Mouse (Mus musculus) kidney, adult 2 months (tissue): ENCODE results near the gene Shcbp1l. TPM values are rescaled to one million over a fixed set of nuclear protein-coding genes. Genes with fewer than 3 reads are reported as not detected.

ENCODE experiments used
- DNase-seq: peaks from one replicate; pipeline ENCODE4 v3.0.0; 2021
- H3K27ac ChIP-seq: fragments of 200-500 bp; 2 replicates; pipeline ENCODE4 v1.5.1; 2012; ENCODE audit warnings: low read depth, low read length, control low read depth, inconsistent platforms; ENCODE audit not compliant: insufficient read depth
- H3K27me3 ChIP-seq: fragments of 200-500 bp; replicated peaks from 2 replicates; pipeline ENCODE4 v1.6.1; 2012; ENCODE audit warnings: mild to moderate bottlenecking, moderate library complexity, low read length, inconsistent platforms; ENCODE audit not compliant: control insufficient read depth, insufficient read depth
- H3K36me3 ChIP-seq: fragments of 200-500 bp; 2 replicates; pipeline ENCODE4 v1.6.1; 2012; ENCODE audit warnings: mild to moderate bottlenecking, moderate library complexity, low read length, inconsistent platforms; ENCODE audit not compliant: control insufficient read depth, insufficient read depth
- H3K4me1 ChIP-seq: fragments of 200-500 bp; 2 replicates; pipeline ENCODE4 v1.6.1; 2011; ENCODE audit warnings: low read length; ENCODE audit not compliant: control insufficient read depth, insufficient read depth
- H3K4me3 ChIP-seq: fragments of 200-500 bp; 2 replicates; pipeline ENCODE4 v1.5.1; 2011; ENCODE audit warnings: mild to moderate bottlenecking, low read depth, low read length, control low read depth; ENCODE audit not compliant: insufficient read depth
- CTCF ChIP-seq: fragments of 200-500 bp; conservative IDR thresholded peaks from 2 replicates; pipeline ENCODE4 v1.5.1; 2011; ENCODE audit warnings: low read depth, mild to moderate bottlenecking, control low read depth, low read length, moderate library complexity, mixed read lengths; ENCODE audit not compliant: insufficient read depth, insufficient read length
- POLR2A ChIP-seq: fragments of 200-500 bp; IDR thresholded peaks from one replicate; pipeline ENCODE4 v1.6.1; 2011; ENCODE audit warnings: low read depth, low read length, control low read depth
- WGBS: fragments of 180-500 bp; shearing (Covaris S2); methylation state at CpG from one replicate; pipeline ENCODE4 v1.1.7; 2018; 5-methylcytosine and 5-hydroxymethylcytosine counted together
- polyA plus RNA-seq: library from polyadenylated mRNA; depleted of rRNA; stranded (reverse); fragments of >200 nt; gene quantifications from 2 replicates; pipeline ENCODE4 v1.2.3, GENCODE M21; 2012; rRNA removed

Shcbp1l gene
- polyA plus RNA-seq, 1 experiment, result 0.06 TPM

DNA sequence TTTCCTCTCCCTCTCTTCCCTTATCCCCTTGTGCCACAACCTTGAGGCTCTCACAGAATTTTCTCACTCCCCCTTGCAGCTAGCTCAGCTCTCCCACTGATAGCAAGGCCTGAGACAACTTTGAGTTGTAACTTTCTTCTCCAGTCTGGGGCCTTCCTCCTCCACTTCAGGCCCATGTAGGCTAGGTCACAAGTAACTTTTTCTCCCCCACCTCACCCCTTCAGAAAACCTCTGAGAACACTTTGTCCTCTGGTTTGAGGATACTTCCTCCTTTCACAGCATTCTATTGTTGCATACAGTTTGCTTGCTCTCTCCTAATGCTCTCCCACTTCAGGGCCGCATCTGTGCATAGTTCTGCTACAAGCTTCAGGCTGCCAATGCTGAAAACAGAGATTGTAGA lies 66.9 kb downstream of the Shcbp1l start:
- no peak for DNase-seq
- no peaks in the 10 kb centered on the region for H3K36me3 ChIP-seq
- H3K4me3 ChIP-seq, result no peak overlapping the region
- H3K27ac ChIP-seq, result no peak overlapping the region
- peaks cover 6% of the 10 kb centered on the region; the same call in 1 of the 2 replicates for H3K4me1 ChIP-seq
- no peaks in the 10 kb centered on the region for H3K27me3 ChIP-seq
- 94% methylated on average over 1 of the region's 1 CpGs for WGBS
- TF ChIP-seq POLR2A (no peak), CTCF (no peak)

DNA sequence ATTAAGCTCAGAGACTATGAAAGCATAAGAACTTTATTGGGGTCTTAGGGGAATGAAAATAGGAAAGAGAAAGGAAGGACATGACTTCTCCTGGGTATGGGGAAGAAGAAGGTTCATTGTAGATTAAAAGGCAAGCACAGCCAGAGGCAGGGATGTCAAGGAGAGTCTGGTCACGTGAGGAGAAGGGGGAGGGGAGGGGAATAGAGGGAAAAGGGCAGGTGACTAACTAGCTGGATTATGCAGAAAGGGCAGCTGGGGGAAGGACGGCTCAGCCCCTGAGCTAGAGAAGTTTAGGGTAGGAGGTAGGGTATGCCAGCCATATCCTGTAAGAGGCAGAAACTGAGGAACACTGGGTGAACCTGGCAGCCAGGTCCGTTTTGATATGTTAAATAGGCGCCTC lies 68.4 kb downstream of the Shcbp1l start:
- peak; percentile 73 for DNase-seq
- H3K27ac ChIP-seq, result peak overlapping the region; percentile 76

GRCm38 (mm10) chr1:153493931-153494330 lies 69.0 kb downstream of the Shcbp1l start:
- no peak for TF ChIP-seq CTCF
- Histone ChIP-seq H3K36me3 (no peaks in the 10 kb centered on the region), H3K4me3 (no peak overlapping the region), H3K4me1 (0 out of 2 replicates have a peak, but pooled peaks cover 6% of the 10 kb centered on the region), H3K27me3 (no peaks in the 10 kb centered on the region), H3K27ac (peak overlapping the region; percentile 76; the same call in 1 of the 2 replicates)
- WGBS, result 43% methylated on average over 6 of the region's 6 CpGs
- DNase-seq, result no peak

More for the DNA sequence above, 68.4 kb downstream of the Shcbp1l start:
- H3K4me1 ChIP-seq, result 0 out of 2 replicates have a peak, but pooled peaks cover 6% of the 10 kb centered on the region
- TF ChIP-seq CTCF (no peak), POLR2A (no peak)
- no peaks in the 10 kb centered on the region for H3K27me3 ChIP-seq
- no peak overlapping the region for H3K4me3 ChIP-seq
- 39% methylated on average over 4 of the region's 4 CpGs for WGBS
- H3K36me3 ChIP-seq, result no peaks in the 10 kb centered on the region

DNA sequence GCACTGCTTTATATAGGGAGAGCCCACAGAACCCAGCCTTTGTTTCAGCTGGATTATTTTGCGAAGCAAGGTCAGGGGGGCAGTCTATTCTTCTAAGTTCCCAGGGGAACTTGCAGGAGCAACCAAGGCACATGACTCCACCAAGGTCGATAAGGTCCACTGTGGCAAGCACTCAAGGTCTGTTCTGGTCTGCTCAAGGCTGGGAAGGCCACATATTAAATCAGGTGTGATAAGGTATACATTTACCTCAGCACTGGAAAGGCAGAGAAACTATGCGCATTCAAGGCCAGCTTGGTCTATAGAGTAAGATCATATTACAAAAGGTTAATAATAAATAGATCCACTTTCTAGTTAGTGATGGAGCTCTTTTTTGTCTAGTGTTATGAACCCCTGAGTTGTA lies 71.1 kb downstream of the Shcbp1l start:
- 67% methylated on average over 3 of the region's 3 CpGs for WGBS
- Histone ChIP-seq H3K27me3 (no peaks in the 10 kb centered on the region), H3K4me1 (0 out of 2 replicates have a peak, but pooled peaks cover 6% of the 10 kb centered on the region), H3K27ac (no peak overlapping the region), H3K36me3 (no peaks in the 10 kb centered on the region), H3K4me3 (no peak overlapping the region)
- TF ChIP-seq CTCF, result no peak
- no peak for TF ChIP-seq POLR2A
- DNase-seq, result no peak

GRCm38 (mm10) chr1:153500030-153500429 lies 75.1 kb downstream of the Shcbp1l start:
- Histone ChIP-seq H3K27me3 (no peaks in the 10 kb centered on the region), H3K4me1 (peaks cover 10% of the 10 kb centered on the region), H3K4me3 (no peak overlapping the region), H3K36me3 (no peaks in the 10 kb centered on the region), H3K27ac (no peak overlapping the region)
- peak; percentile 69 for DNase-seq
- WGBS, result 54% methylated on average over 9 of the region's 9 CpGs
- TF ChIP-seq CTCF (no peak), POLR2A (no peak)

GRCm38 (mm10) chr1:153501644-153502321 lies 76.8 kb downstream of the Shcbp1l start:
- H3K36me3 ChIP-seq, result no peaks in the 10 kb centered on the region
- H3K27me3 ChIP-seq, result no peaks in the 10 kb centered on the region
- H3K27ac ChIP-seq, result peak overlapping the region; percentile 97
- WGBS, result 28% methylated on average over 5 of the region's 5 CpGs
- peak; percentile 91 for DNase-seq
- no peak for TF ChIP-seq POLR2A
- 0 out of 2 replicates have a peak, but pooled peaks have one; percentile 32 for TF ChIP-seq CTCF
- peaks cover 10% of the 10 kb centered on the region for H3K4me1 ChIP-seq
- no peak overlapping the region for H3K4me3 ChIP-seq

Other genes with a start within 250 kb of the Shcbp1l start
- 7.0 TPM in 2 replicates for gene Lamc2, start 238.7 kb upstream of the Shcbp1l start, polyA plus RNA-seq
- gene Lamc1, start 92.4 kb upstream of the Shcbp1l start, polyA plus RNA-seq, result 44.6 and 47.8 TPM in 2 replicates
- gene Dhx9, start 62.5 kb downstream of the Shcbp1l start, polyA plus RNA-seq, result 14.4 and 20.9 TPM in 2 replicates
- 33.7 and 41.2 TPM in 2 replicates for gene Npl, start 124.9 kb downstream of the Shcbp1l start, polyA plus RNA-seq
- 0.02 and 0.03 TPM in 2 replicates for gene Rgs8, start 227.9 kb downstream of the Shcbp1l start, polyA plus RNA-seq